Mouse (Mus musculus) forebrain, embryonic 10.5 days (tissue): ENCODE measurements around the gene Slc10a7. TPM values are rescaled to one million over a fixed set of nuclear protein-coding genes. Genes with fewer than 3 reads are reported as not detected.

ENCODE experiments used
- DNase-seq: peaks from one replicate; pipeline ENCODE4 v3.0.0-alpha.2; 2017; ENCODE audit warnings: low spot score; ENCODE audit errors: extremely low spot score
- H3K27ac ChIP-seq: fragments of 300-500 bp; sonication (generic); 2 replicates; pipeline ENCODE4 v1.5.1; 2016; ENCODE audit warnings: mild to moderate bottlenecking
- H3K27me3 ChIP-seq: fragments of 300-500 bp; sonication (generic); 2 replicates; pipeline ENCODE4 v1.6.1; 2016; ENCODE audit warnings: mild to moderate bottlenecking; ENCODE audit not compliant: poor library complexity, severe bottlenecking
- H3K36me3 ChIP-seq: fragments of 300-500 bp; sonication (generic); replicated peaks from 2 replicates; pipeline ENCODE4 v1.6.1; 2016; ENCODE audit warnings: mild to moderate bottlenecking, moderate library complexity
- H3K4me1 ChIP-seq: fragments of 300-500 bp; sonication (generic); 2 replicates; pipeline ENCODE4 v1.6.1; 2016
- H3K4me3 ChIP-seq: fragments of 300-500 bp; sonication (generic); 2 replicates; pipeline ENCODE4 v1.5.1; 2016; ENCODE audit warnings: mild to moderate bottlenecking, moderate library complexity
- H3K9me3 ChIP-seq: fragments of 300-500 bp; sonication (generic); 2 replicates; pipeline ENCODE4 v1.6.1; 2016; ENCODE audit warnings: mild to moderate bottlenecking, moderate library complexity
- WGBS: fragments of 180-500 bp; shearing (Covaris S2); methylation state at CpG from one replicate; pipeline ENCODE4 v1.1.7; 2016; 5-methylcytosine and 5-hydroxymethylcytosine counted together
- polyA plus RNA-seq: library from polyadenylated mRNA; unstranded; fragments of >200 nt; fragmentation: Nextera tagmentation; extraction: Ambion mirVana; gene quantifications from 2 replicates; pipeline ENCODE4 v1.2.1, GENCODE M21; 2016

The Slc10a7 gene
- polyA plus RNA-seq, 1 experiment from 2014 or later, result 10.0 TPM

GRCm38 (mm10) chr8:78771256-78771655, 262.1 kb downstream of the Slc10a7 start:
- H3K9me3 ChIP-seq, result no peaks in the 10 kb centered on the region
- H3K27ac ChIP-seq, result no peak overlapping the region
- no peak for DNase-seq
- H3K27me3 ChIP-seq, result no peaks in the 10 kb centered on the region
- WGBS, result 82% methylated on average over 7 of the region's 7 CpGs
- H3K36me3 ChIP-seq, result no peaks in the 10 kb centered on the region
- no peaks in the 10 kb centered on the region for H3K4me1 ChIP-seq
- H3K4me3 ChIP-seq, result no peak overlapping the region

GRCm38 (mm10) chr8:78776816-78777215, 267.7 kb downstream of the Slc10a7 start:
- H3K4me3 ChIP-seq, result no peak overlapping the region
- no peaks in the 10 kb centered on the region for H3K27me3 ChIP-seq
- H3K27ac ChIP-seq, result no peak overlapping the region
- no peaks in the 10 kb centered on the region for H3K4me1 ChIP-seq
- no peaks in the 10 kb centered on the region for H3K36me3 ChIP-seq
- WGBS, result 92% methylated on average over 9 of the region's 9 CpGs
- H3K9me3 ChIP-seq, result no peaks in the 10 kb centered on the region
- DNase-seq, result no peak

Other genes starting within 250 kb of the Slc10a7 start
- not detected in 2 replicates for gene Pou4f2, start 72.7 kb upstream of the Slc10a7 start, polyA plus RNA-seq
- gene Rbmxl1, start 448 bp upstream of the Slc10a7 start, polyA plus RNA-seq, result 407 and 429 TPM in 2 replicates